Mouse (Mus musculus): ENCODE results near the gene Aldh3b1. TPM values are rescaled to one million over a fixed set of nuclear protein-coding genes. Genes with fewer than 3 reads are reported as not detected.
"Not testable (repeated sequence)": the region's sequence is repeated elsewhere in the genome, so short reads cannot be mapped to it uniquely, and the experiment has no call there.

Gene Aldh3b1
- 2.1 and 3.0 TPM in 2 replicates for polyA plus RNA-seq (2016; fragmentation: Nextera tagmentation; extraction: Ambion mirVana)

- Histone ChIP-seq H3K4me1 (peaks cover 21% of the 10 kb centered on the region), H3K9me3 (no peaks in the 10 kb centered on the region), H3K27me3 (ENCODE audit: insufficient read depth, poor library complexity, severe bottlenecking) (peaks cover 6% of the 10 kb centered on the region; the same call in 1 of the 2 replicates), H3K36me3 (no peaks in the 10 kb centered on the region), H3K27ac (peak within 1 kb of the TSS; percentile 78), H3K4me3 (peak within 1 kb of the TSS; percentile 18; the same call in 1 of the 2 replicates)
- 53% methylated on average over 12 of the region's 12 CpGs for WGBS
- DNase-seq (ENCODE audit: low spot score) = no peak
Measured at GRCm38 (mm10) chr19:3929211-3929941, at the start of gene Aldh3b1. Aldh3b1 (minus strand) TSS chr19:3929808.

DNA sequence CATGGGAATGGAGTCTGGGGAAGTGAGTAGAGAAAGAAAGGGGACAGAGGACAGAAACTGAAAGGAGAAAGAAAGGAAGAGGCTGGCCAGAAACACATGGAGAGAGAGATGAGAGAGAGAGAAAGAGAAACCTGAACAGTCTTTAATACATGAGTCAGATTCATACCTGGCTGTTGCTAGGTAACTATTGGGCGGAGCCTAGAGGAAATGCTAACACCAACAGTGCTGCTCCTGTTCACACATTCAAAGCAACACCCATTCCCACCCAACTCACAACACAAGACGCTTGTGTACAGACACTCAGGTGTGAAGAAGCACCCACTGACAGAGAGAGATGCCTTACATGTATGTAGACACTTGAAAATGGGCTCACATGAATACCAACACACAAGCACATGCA, 46.3 kb upstream of the Aldh3b1 start:
- Histone ChIP-seq H3K27me3 (ENCODE audit: insufficient read depth, poor library complexity, severe bottlenecking) (peaks cover 10% of the 10 kb centered on the region; the same call in 1 of the 2 replicates), H3K4me1 (peaks cover 4% of the 10 kb centered on the region; the same call in 1 of the 2 replicates), H3K36me3 (no peaks in the 10 kb centered on the region), H3K27ac (no peak overlapping the region), H3K9me3 (no peaks in the 10 kb centered on the region), H3K4me3 (no peak overlapping the region)
- WGBS = 67% methylated on average over 2 of the region's 2 CpGs
- no peak for DNase-seq (ENCODE audit: low spot score)

GRCm38 (mm10) chr19:3974608-3975007, 45.0 kb upstream of the Aldh3b1 start:
- H3K4me1 ChIP-seq; H3K36me3 ChIP-seq; H3K4me3 ChIP-seq; H3K9me3 ChIP-seq; DNase-seq (ENCODE audit: low spot score); H3K27ac ChIP-seq: not testable (repeated sequence)
- H3K27me3 ChIP-seq (ENCODE audit: insufficient read depth, poor library complexity, severe bottlenecking) = peaks cover 12% of the 10 kb centered on the region; the same call in 1 of the 2 replicates
- WGBS = 81% methylated on average over 6 of the region's 6 CpGs

DNA sequence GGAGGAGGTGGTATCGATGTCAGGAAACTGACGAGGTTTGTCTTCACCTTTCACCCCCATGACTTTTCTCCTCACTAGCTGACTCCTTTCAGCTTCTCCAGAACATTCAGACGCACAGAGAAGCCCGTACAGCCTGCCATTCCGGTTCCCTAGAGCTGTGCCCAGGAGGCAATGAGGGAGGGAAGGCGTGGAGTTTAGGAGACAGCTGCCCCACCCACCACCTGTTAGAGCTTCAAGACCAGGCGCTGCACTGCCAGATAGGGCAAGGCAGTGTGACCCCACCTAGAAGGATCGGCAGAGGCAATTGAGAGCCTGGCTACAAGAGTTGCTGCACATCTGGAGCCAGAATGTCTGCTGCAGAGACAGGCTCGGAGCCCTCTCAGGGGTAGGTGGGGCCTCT, 42.6 kb upstream of the Aldh3b1 start, which contains the start of gene Aldh3b2:
Aldh3b2 (plus strand) TSS at position 100 of the 400 bp plus-strand sequence.
- H3K27me3 ChIP-seq (ENCODE audit: insufficient read depth, poor library complexity, severe bottlenecking) = peaks cover 22% of the 10 kb centered on the region; the same call in 1 of the 2 replicates
- H3K9me3 ChIP-seq = no peaks in the 10 kb centered on the region
- no peak within 1 kb of the TSS for H3K27ac ChIP-seq
- H3K4me3 ChIP-seq = no peak within 1 kb of the TSS
- no peaks in the 10 kb centered on the region for H3K36me3 ChIP-seq
- 39% methylated on average over 9 of the region's 9 CpGs for WGBS
- DNase-seq (ENCODE audit: low spot score) = no peak
- H3K4me1 ChIP-seq = peaks cover 23% of the 10 kb centered on the region

DNA sequence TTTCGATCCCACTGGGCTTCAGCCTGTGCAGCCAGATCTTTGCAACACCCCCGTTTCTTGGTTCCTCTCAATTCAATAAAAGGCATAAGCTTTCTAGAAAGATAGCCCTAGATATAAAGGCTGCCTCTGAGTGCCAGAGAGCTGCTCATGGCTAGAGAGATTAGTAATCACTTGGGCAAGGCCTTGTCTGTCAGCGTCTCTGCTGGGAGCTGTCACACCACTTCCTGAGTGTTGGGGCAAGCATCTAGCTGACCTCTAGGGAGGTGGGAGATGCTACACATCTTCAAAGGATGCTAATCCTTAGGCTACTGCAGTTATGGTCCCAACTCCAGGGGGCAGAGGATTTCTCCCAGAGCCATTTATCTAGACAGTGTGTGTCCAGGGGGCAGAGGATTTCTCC, 37.6 kb upstream of the Aldh3b1 start:
- no peaks in the 10 kb centered on the region for H3K9me3 ChIP-seq
- H3K4me3 ChIP-seq = no peak overlapping the region
- 32% methylated on average over 3 of the region's 3 CpGs for WGBS
- H3K4me1 ChIP-seq = peaks cover 32% of the 10 kb centered on the region
- 0 out of 2 replicates have a peak, but pooled peaks cover 23% of the 10 kb centered on the region for H3K27me3 ChIP-seq (ENCODE audit: insufficient read depth, poor library complexity, severe bottlenecking)
- H3K36me3 ChIP-seq = no peaks in the 10 kb centered on the region
- no peak overlapping the region for H3K27ac ChIP-seq
- no peak for DNase-seq (ENCODE audit: low spot score)

DNA sequence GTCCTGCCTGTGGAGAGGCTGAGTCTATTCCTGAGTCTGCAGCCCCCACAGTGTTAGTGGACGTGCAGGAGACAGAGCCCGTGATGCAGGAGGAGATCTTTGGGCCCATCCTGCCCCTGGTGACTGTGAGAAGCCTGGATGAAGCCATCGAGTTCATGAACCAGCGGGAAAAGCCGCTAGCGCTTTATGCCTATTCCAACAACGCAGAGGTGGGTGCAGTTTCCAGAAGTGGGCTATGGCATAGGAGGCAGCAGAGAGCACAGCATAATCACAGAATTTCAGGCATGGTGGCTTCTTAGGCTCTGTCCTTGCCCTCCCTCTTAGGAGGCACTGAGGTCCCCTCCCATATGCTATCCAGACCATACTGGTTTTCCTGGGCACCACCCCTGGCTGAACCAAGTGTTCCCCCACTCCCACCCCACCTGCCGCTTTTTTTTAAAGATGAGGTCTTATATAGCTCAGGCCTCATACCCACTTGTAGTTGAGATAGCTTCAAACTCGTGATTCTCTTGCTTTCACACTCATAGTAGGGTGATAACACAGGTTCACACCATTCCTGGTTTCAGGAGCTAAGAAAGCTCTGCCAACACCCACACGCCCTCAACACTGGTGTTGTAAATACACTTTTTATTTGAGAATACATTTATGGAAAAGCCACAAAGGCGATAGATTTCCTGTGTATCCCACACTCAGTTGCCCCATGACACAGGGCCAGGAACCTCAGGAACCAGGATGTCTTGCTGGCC, 36.9 kb upstream of the Aldh3b1 start:
- H3K4me3 ChIP-seq = no peak overlapping the region
- 0 out of 2 replicates have a peak, but pooled peaks cover 22% of the 10 kb centered on the region for H3K27me3 ChIP-seq (ENCODE audit: insufficient read depth, poor library complexity, severe bottlenecking)
- no peak overlapping the region for H3K27ac ChIP-seq
- no peaks in the 10 kb centered on the region for H3K9me3 ChIP-seq
- H3K4me1 ChIP-seq = peaks cover 31% of the 10 kb centered on the region
- no peak for DNase-seq (ENCODE audit: low spot score)
- no peaks in the 10 kb centered on the region for H3K36me3 ChIP-seq
- WGBS = 62% methylated on average over 11 of the region's 11 CpGs

DNA sequence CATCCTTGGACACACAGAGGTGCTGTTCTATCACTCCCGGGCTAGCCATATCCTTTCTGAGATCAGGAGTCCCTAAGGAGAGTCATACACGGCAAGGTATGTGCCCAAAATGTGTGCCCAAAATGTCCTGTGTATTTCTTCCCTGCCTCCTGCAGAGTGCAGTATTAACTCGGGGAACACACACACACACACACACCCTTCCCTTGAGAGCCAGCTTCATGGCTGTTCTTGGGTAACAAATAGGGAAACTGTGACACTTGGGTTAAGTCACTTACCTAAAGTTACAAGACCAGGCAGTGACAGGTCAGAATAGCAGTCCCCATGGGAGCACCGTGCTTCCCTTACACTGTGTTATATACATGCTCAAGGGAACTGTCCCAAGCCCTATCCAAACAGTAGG, 34.4 kb upstream of the Aldh3b1 start:
- no peaks in the 10 kb centered on the region for H3K36me3 ChIP-seq
- peaks cover 23% of the 10 kb centered on the region for H3K4me1 ChIP-seq

GRCm38 (mm10) chr19:3962469-3962868, 32.9 kb upstream of the Aldh3b1 start:
- no peak overlapping the region for H3K4me3 ChIP-seq
- DNase-seq (ENCODE audit: low spot score) = no peak
- 0 out of 2 replicates have a peak, but pooled peaks cover 10% of the 10 kb centered on the region for H3K27me3 ChIP-seq (ENCODE audit: insufficient read depth, poor library complexity, severe bottlenecking)
- no peak overlapping the region for H3K27ac ChIP-seq
- no peaks in the 10 kb centered on the region for H3K9me3 ChIP-seq
- H3K36me3 ChIP-seq = no peaks in the 10 kb centered on the region
- peaks cover 14% of the 10 kb centered on the region for H3K4me1 ChIP-seq
- 8% methylated on average over 2 of the region's 2 CpGs for WGBS

More for the DNA sequence above, 34.4 kb upstream of the Aldh3b1 start:
- Histone ChIP-seq H3K9me3 (no peaks in the 10 kb centered on the region), H3K27ac (no peak overlapping the region), H3K27me3 (ENCODE audit: insufficient read depth, poor library complexity, severe bottlenecking) (0 out of 2 replicates have a peak, but pooled peaks cover 11% of the 10 kb centered on the region), H3K4me3 (no peak overlapping the region)
- no peak for DNase-seq (ENCODE audit: low spot score)
- 75% methylated on average over 4 of the region's 4 CpGs for WGBS

GRCm38 (mm10) chr19:3961805-3962204, 32.2 kb upstream of the Aldh3b1 start:
- not testable (repeated sequence) for H3K36me3 ChIP-seq; H3K27ac ChIP-seq; H3K4me1 ChIP-seq; DNase-seq (ENCODE audit: low spot score); H3K4me3 ChIP-seq; H3K9me3 ChIP-seq
- 88% methylated on average over 6 of the region's 6 CpGs for WGBS
- H3K27me3 ChIP-seq (ENCODE audit: insufficient read depth, poor library complexity, severe bottlenecking) = 0 out of 2 replicates have a peak, but pooled peaks cover 10% of the 10 kb centered on the region

GRCm38 (mm10) chr19:3960211-3960610, 30.6 kb upstream of the Aldh3b1 start:
- Histone ChIP-seq H3K27me3 (ENCODE audit: insufficient read depth, poor library complexity, severe bottlenecking) (0 out of 2 replicates have a peak, but pooled peaks cover 13% of the 10 kb centered on the region), H3K9me3 (no peaks in the 10 kb centered on the region), H3K4me1 (peaks cover 12% of the 10 kb centered on the region), H3K4me3 (no peak overlapping the region), H3K27ac (no peak overlapping the region), H3K36me3 (no peaks in the 10 kb centered on the region)
- WGBS = 77% methylated on average over 5 of the region's 5 CpGs
- no peak for DNase-seq (ENCODE audit: low spot score)

DNA sequence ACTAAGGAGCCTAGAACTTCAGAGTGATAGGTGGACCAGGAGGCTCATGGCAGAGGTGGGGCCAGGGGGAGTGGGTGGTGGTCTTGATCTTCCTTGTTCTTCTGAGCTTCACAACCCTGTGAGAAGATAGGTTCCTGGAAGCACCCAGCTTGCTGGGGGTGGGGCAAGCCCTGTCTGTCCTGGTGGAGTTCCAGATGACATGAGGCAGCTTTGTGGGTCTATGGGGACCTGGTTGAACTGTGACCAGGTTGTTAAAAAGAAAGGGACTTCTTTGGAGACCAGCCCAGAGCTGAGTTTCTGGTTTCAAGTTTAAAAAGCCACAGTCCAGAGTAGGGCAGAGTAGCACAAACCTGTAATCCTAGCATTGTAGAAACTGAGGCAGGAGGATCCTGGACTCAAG, 29.4 kb upstream of the Aldh3b1 start:
- Histone ChIP-seq H3K9me3 (no peaks in the 10 kb centered on the region), H3K27ac (no peak overlapping the region), H3K4me3 (no peak overlapping the region), H3K36me3 (no peaks in the 10 kb centered on the region), H3K4me1 (peaks cover 18% of the 10 kb centered on the region), H3K27me3 (ENCODE audit: insufficient read depth, poor library complexity, severe bottlenecking) (0 out of 2 replicates have a peak, but pooled peaks cover 11% of the 10 kb centered on the region)
- no peak for DNase-seq (ENCODE audit: low spot score)

- 0 out of 2 replicates have a peak, but pooled peaks cover 7% of the 10 kb centered on the region for H3K27me3 ChIP-seq (ENCODE audit: insufficient read depth, poor library complexity, severe bottlenecking)
- 74% methylated on average over 4 of the region's 4 CpGs for WGBS
- no peak within 1 kb of the TSS for H3K4me3 ChIP-seq
- no peak for DNase-seq (ENCODE audit: low spot score)
- H3K36me3 ChIP-seq = no peaks in the 10 kb centered on the region
- no peak within 1 kb of the TSS for H3K27ac ChIP-seq
- peaks cover 18% of the 10 kb centered on the region for H3K4me1 ChIP-seq
- H3K9me3 ChIP-seq = no peaks in the 10 kb centered on the region
Measured at GRCm38 (mm10) chr19:3958470-3958869, 28.9 kb upstream of the Aldh3b1 start, which contains the start of gene Aldh3b3. Aldh3b3 (plus strand) TSS chr19:3958645.
